In genomic region chr9:110689261-110689779, GRCm38 (mm10) we compare ENCODE assay signal across 11 mouse cellular contexts. TPM values are rescaled to one million over a fixed set of nuclear protein-coding genes. Genes with fewer than 3 reads are reported as not detected.
DNase-seq lines count a peak whose midpoint lies in the region; ATAC-seq and TF ChIP-seq lines count a peak whose summit lies in the region.
"Had no signal": no experiment of that assay in that cellular context is flagged by ENCODE, and none has a peak within 500 bp of the region (broad histone marks: within the 10 kb centered on the region; RNA-seq: fewer than 3 reads in every experiment).

No protein-coding gene starts in this region.

- no peaks in the 10 kb centered on the region for H3K27me3 ChIP-seq in kidney, embryonic 14.5 days (ENCODE audit: control insufficient read depth, insufficient read depth, low read length)
- no peaks in the 10 kb centered on the region for H3K27me3 ChIP-seq in kidney, postnatal 0 days (ENCODE audit: insufficient read depth, low read length)
- no peaks in the 10 kb centered on the region for H3K27me3 ChIP-seq in stomach, embryonic 16.5 days (ENCODE audit: control insufficient read depth, insufficient read depth, low read length)
- H3K27me3 ChIP-seq in midbrain, embryonic 10.5 days (ENCODE audit: low read depth, poor library complexity, severe bottlenecking): no peaks in the 10 kb centered on the region
- H3K27me3 ChIP-seq in forebrain, embryonic 16.5 days (replicated peaks; ENCODE audit: control insufficient read depth, insufficient read depth, low read length): no peaks in the 10 kb centered on the region
- H3K27me3 ChIP-seq: midbrain, embryonic 12.5 days had no signal

- H3K4me1 ChIP-seq in kidney, embryonic 14.5 days (ENCODE audit: control insufficient read depth, insufficient read depth, low read length): no peaks in the 10 kb centered on the region
- peaks cover 29% of the 10 kb centered on the region for H3K4me1 ChIP-seq in kidney, postnatal 0 days (replicated peaks; ENCODE audit: insufficient read depth, low read length)
- H3K4me1 ChIP-seq in stomach, embryonic 16.5 days (ENCODE audit: control insufficient read depth, insufficient read depth, low read length): peaks cover 25% of the 10 kb centered on the region
- peaks cover 28% of the 10 kb centered on the region for H3K4me1 ChIP-seq in midbrain, embryonic 10.5 days
- H3K4me1 ChIP-seq in forebrain, embryonic 16.5 days (replicated peaks; ENCODE audit: control insufficient read depth, insufficient read depth, low read length): peaks cover 3% of the 10 kb centered on the region

- H3K9me3 ChIP-seq in kidney, embryonic 14.5 days (ENCODE audit: control insufficient read depth, low read length): no peaks in the 10 kb centered on the region
- no peaks in the 10 kb centered on the region for H3K9me3 ChIP-seq in kidney, postnatal 0 days (replicated peaks; ENCODE audit: low read length)
- H3K9me3 ChIP-seq in stomach, embryonic 16.5 days (replicated peaks; ENCODE audit: control insufficient read depth, low read length): no peaks in the 10 kb centered on the region
- no peaks in the 10 kb centered on the region for H3K9me3 ChIP-seq in midbrain, embryonic 10.5 days (replicated peaks)
- H3K9me3 ChIP-seq in forebrain, embryonic 16.5 days (ENCODE audit: control insufficient read depth, low read length): no peaks in the 10 kb centered on the region
- H3K9me3 ChIP-seq: midbrain, embryonic 12.5 days had no signal

- TF ChIP-seq CTCF in kidney, postnatal 0 days (IDR thresholded peaks at IDR 0.05; ENCODE audit: low read depth): no peak

- 80% methylated on average over 8 of the region's 8 CpGs for WGBS in kidney, embryonic 14.5 days
- 66% methylated on average over 8 of the region's 8 CpGs for WGBS in kidney, postnatal 0 days
- WGBS in stomach, embryonic 16.5 days: 60% methylated on average over 8 of the region's 8 CpGs
- WGBS in midbrain, embryonic 10.5 days: 92% methylated on average over 8 of the region's 8 CpGs
- WGBS in forebrain, embryonic 16.5 days: 79% methylated on average over 8 of the region's 8 CpGs

- peak; percentile 93 for DNase-seq in kidney, adult 11 months
- DNase-seq in kidney, postnatal 0 days (ENCODE audit: low spot score): peak; percentile 27
- DNase-seq in lung, adult 18-20 months: peak; percentile 73 to 83
- no peak for DNase-seq in midbrain, embryonic 10.5 days (ENCODE audit: low spot score)
- DNase-seq in cerebellum, adult 9-11 months: no peak
- DNase-seq: heart, postnatal 10 days had no signal

- no peak overlapping the region for H3K27ac ChIP-seq in kidney, embryonic 14.5 days (ENCODE audit: low read depth, low read length)
- peak overlapping the region; percentile 91 for H3K27ac ChIP-seq in kidney, postnatal 0 days
- peak overlapping the region; percentile 82 for H3K27ac ChIP-seq in stomach, embryonic 16.5 days (ENCODE audit: low read length)
- H3K27ac ChIP-seq in midbrain, embryonic 10.5 days (replicated peaks): no peak overlapping the region
- H3K27ac ChIP-seq in forebrain, embryonic 16.5 days (ENCODE audit: low read length): no peak overlapping the region
- H3K27ac ChIP-seq: layer of hippocampus, adult 2 months; midbrain, embryonic 12.5 days had no signal

- no peak overlapping the region for H3K4me2 ChIP-seq in kidney, embryonic 14.5 days (replicated peaks; ENCODE audit: low read depth, low read length)
- peak overlapping the region; percentile 11; the same call in 1 of the 2 replicates for H3K4me2 ChIP-seq in kidney, postnatal 0 days (ENCODE audit: low read length)
- H3K4me2 ChIP-seq in stomach, embryonic 16.5 days (ENCODE audit: low read depth, low read length): peak overlapping the region; percentile 16; the same call in 1 of the 2 replicates
- no peak overlapping the region for H3K4me2 ChIP-seq in forebrain, embryonic 16.5 days (ENCODE audit: low read length)
- H3K4me2 ChIP-seq: midbrain, embryonic 12.5 days had no signal

- no peak overlapping the region for H3K9ac ChIP-seq in kidney, embryonic 14.5 days (ENCODE audit: low read depth, low read length)
- H3K9ac ChIP-seq in kidney, postnatal 0 days (ENCODE audit: low read depth, low read length): no peak overlapping the region
- H3K9ac ChIP-seq in stomach, embryonic 16.5 days (ENCODE audit: low read length): no peak overlapping the region; the same call in 1 of the 2 replicates
- no peak overlapping the region for H3K9ac ChIP-seq in forebrain, embryonic 16.5 days (replicated peaks; ENCODE audit: low read depth, low read length)
- H3K9ac ChIP-seq: midbrain, embryonic 12.5 days had no signal

- no peak for ATAC-seq in kidney, embryonic 14.5 days (ENCODE audit: low FRiP score, low TSS enrichment)
- peak; percentile 62; the same call in 1 of the 2 replicates for ATAC-seq in kidney, postnatal 0 days (replicated peaks; ENCODE audit: low FRiP score, low read depth)
- ATAC-seq in stomach, embryonic 16.5 days (ENCODE audit: insufficient read depth, low FRiP score): peak; percentile 70; the same call in 1 of the 2 replicates
- no peak for ATAC-seq in forebrain, embryonic 16.5 days

- peaks cover 4% of the 10 kb centered on the region; the same call in 1 of the 2 replicates for H3K36me3 ChIP-seq in kidney, embryonic 14.5 days (ENCODE audit: control insufficient read depth, insufficient read depth, low read length)
- H3K36me3 ChIP-seq in kidney, postnatal 0 days (ENCODE audit: insufficient read depth, low read length): 0 out of 2 replicates have a peak, but pooled peaks cover 7% of the 10 kb centered on the region
- H3K36me3 ChIP-seq in stomach, embryonic 16.5 days (ENCODE audit: control insufficient read depth, insufficient read depth, low read length): no peaks in the 10 kb centered on the region
- H3K36me3 ChIP-seq in midbrain, embryonic 10.5 days: peaks cover 24% of the 10 kb centered on the region
- H3K36me3 ChIP-seq in forebrain, embryonic 16.5 days (ENCODE audit: control insufficient read depth, insufficient read depth): no peaks in the 10 kb centered on the region

- no peak overlapping the region for H3K4me3 ChIP-seq in kidney, embryonic 14.5 days (ENCODE audit: low read length)
- no peak overlapping the region for H3K4me3 ChIP-seq in kidney, postnatal 0 days (replicated peaks; ENCODE audit: low read depth, low read length)
- H3K4me3 ChIP-seq in stomach, embryonic 16.5 days (replicated peaks; ENCODE audit: low read length): no peak overlapping the region; the same call in 1 of the 2 replicates
- no peak overlapping the region for H3K4me3 ChIP-seq in midbrain, embryonic 10.5 days
- no peak overlapping the region for H3K4me3 ChIP-seq in forebrain, embryonic 16.5 days (replicated peaks; ENCODE audit: low read length)
- H3K4me3 ChIP-seq: layer of hippocampus, adult 2 months; midbrain, embryonic 12.5 days had no signal

RNA-seq across cellular contexts. Expression of gene Ccdc12, which starts 33.0 kb away (rescaled TPM):
- 160 and 193 TPM in 2 replicates for polyA plus RNA-seq in kidney, embryonic 14.5 days (2014; fragmentation: Nextera tagmentation; extraction: Ambion mirVana)
- polyA plus RNA-seq in kidney, postnatal 0 days (2015; fragmentation: Nextera tagmentation; extraction: Ambion mirVana): 153 and 154 TPM in 2 replicates
- polyA plus RNA-seq in stomach, embryonic 16.5 days (2015; fragmentation: Nextera tagmentation; extraction: Ambion mirVana): 148 and 153 TPM in 2 replicates
- 176 and 189 TPM in 2 replicates for polyA plus RNA-seq in midbrain, embryonic 10.5 days (2016; fragmentation: Nextera tagmentation; extraction: Ambion mirVana)
- 100 and 113 TPM in 2 replicates for polyA plus RNA-seq in forebrain, embryonic 16.5 days (2015; fragmentation: Nextera tagmentation; extraction: Ambion mirVana)

RNA-seq across cellular contexts. Expression of gene Nbeal2, which starts 35.4 kb away (rescaled TPM):
- polyA plus RNA-seq in kidney, embryonic 14.5 days (2014; fragmentation: Nextera tagmentation; extraction: Ambion mirVana): 2.6 and 4.8 TPM in 2 replicates
- polyA plus RNA-seq in kidney, postnatal 0 days (2015; fragmentation: Nextera tagmentation; extraction: Ambion mirVana): 2.9 and 3.9 TPM in 2 replicates
- polyA plus RNA-seq in stomach, embryonic 16.5 days (2015; fragmentation: Nextera tagmentation; extraction: Ambion mirVana): 10.9 and 12.1 TPM in 2 replicates
- 1.3 and 1.4 TPM in 2 replicates for polyA plus RNA-seq in midbrain, embryonic 10.5 days (2016; fragmentation: Nextera tagmentation; extraction: Ambion mirVana)
- polyA plus RNA-seq in forebrain, embryonic 16.5 days (2015; fragmentation: Nextera tagmentation; extraction: Ambion mirVana): 2.3 and 5.9 TPM in 2 replicates

RNA-seq across cellular contexts. Expression of gene Myl3, which starts 52.3 kb away (rescaled TPM):
- 0.96 and 1.4 TPM in 2 replicates for polyA plus RNA-seq in kidney, embryonic 14.5 days (2014; fragmentation: Nextera tagmentation; extraction: Ambion mirVana)
- 1.1 and 1.5 TPM in 2 replicates for polyA plus RNA-seq in kidney, postnatal 0 days (2015; fragmentation: Nextera tagmentation; extraction: Ambion mirVana)
- 0.59 and 12.9 TPM in 2 replicates for polyA plus RNA-seq in stomach, embryonic 16.5 days (2015; fragmentation: Nextera tagmentation; extraction: Ambion mirVana)
- polyA plus RNA-seq in midbrain, embryonic 10.5 days (2016; fragmentation: Nextera tagmentation; extraction: Ambion mirVana): 0.36 and 0.51 TPM in 2 replicates
- polyA plus RNA-seq in forebrain, embryonic 16.5 days (2015; fragmentation: Nextera tagmentation; extraction: Ambion mirVana): 0.39 TPM in 1 of 2 replicates, not detected in the other

RNA-seq across cellular contexts. Expression of gene Pth1r, which starts 57.6 kb away (rescaled TPM):
- 27.3 and 40.9 TPM in 2 replicates for polyA plus RNA-seq in kidney, embryonic 14.5 days (2014; fragmentation: Nextera tagmentation; extraction: Ambion mirVana)
- 179 and 192 TPM in 2 replicates for polyA plus RNA-seq in kidney, postnatal 0 days (2015; fragmentation: Nextera tagmentation; extraction: Ambion mirVana)
- polyA plus RNA-seq in stomach, embryonic 16.5 days (2015; fragmentation: Nextera tagmentation; extraction: Ambion mirVana): 17.5 and 17.9 TPM in 2 replicates
- 30.9 and 33.9 TPM in 2 replicates for polyA plus RNA-seq in midbrain, embryonic 10.5 days (2016; fragmentation: Nextera tagmentation; extraction: Ambion mirVana)
- 6.4 and 8.4 TPM in 2 replicates for polyA plus RNA-seq in forebrain, embryonic 16.5 days (2015; fragmentation: Nextera tagmentation; extraction: Ambion mirVana)

Comparison
In these comparisons a context has a peak if more than half of its experiments do, and no peak if none do; other contexts are left out.
1. ATAC-seq: peak in kidney, postnatal 0 days (single experiment) and stomach, embryonic 16.5 days (single experiment); none in kidney, embryonic 14.5 days (single experiment) and forebrain, embryonic 16.5 days (single experiment).
2. H3K27ac ChIP-seq: peak in kidney, postnatal 0 days (single experiment) and stomach, embryonic 16.5 days (single experiment); none in kidney, embryonic 14.5 days (single experiment), midbrain, embryonic 10.5 days (single experiment) and forebrain, embryonic 16.5 days (single experiment).
3. H3K4me2 ChIP-seq: peak in kidney, postnatal 0 days (single experiment) and stomach, embryonic 16.5 days (single experiment); none in kidney, embryonic 14.5 days (single experiment) and forebrain, embryonic 16.5 days (single experiment).
4. DNase-seq: peak in kidney, adult 11 months (single experiment), kidney, postnatal 0 days (single experiment) and lung, adult 18-20 months (2 of 2); none in midbrain, embryonic 10.5 days (single experiment) and cerebellum, adult 9-11 months (single experiment).